Mouse (Mus musculus) lung, adult 18-20 months (tissue): Measurements from ENCODE around the gene Fam53b.
A peak's percentile ranks its signal among the peaks of the same experiment; 100 is the strongest.

Experiments
- DNase-seq, 2 experiments: peaks; one replicate each; pipeline ENCODE4 v3.0.0; 2022; ENCODE audit warnings: mixed read lengths in 2 of 2

Fam53b gene

DNA sequence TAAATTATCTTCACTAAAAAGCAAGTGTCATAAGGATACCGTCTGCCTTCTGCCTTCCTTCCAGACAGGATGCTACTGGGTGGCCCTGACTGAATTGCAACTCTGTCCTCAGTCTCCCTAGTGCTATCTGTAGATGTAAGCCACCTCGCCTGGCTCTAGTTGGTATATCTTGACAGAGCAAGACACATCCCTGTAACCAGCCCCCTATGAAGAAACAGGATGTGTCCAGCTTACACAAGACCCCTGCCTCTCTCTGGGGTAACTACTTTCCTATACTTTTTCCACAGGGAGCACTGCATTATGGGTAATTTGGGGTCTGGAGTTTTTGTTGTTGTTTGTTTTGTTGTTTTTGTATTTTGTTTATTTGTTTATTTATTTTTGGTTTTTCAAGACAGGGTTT, 137.8 kb downstream of the Fam53b start:
- no peak for DNase-seq

DNA sequence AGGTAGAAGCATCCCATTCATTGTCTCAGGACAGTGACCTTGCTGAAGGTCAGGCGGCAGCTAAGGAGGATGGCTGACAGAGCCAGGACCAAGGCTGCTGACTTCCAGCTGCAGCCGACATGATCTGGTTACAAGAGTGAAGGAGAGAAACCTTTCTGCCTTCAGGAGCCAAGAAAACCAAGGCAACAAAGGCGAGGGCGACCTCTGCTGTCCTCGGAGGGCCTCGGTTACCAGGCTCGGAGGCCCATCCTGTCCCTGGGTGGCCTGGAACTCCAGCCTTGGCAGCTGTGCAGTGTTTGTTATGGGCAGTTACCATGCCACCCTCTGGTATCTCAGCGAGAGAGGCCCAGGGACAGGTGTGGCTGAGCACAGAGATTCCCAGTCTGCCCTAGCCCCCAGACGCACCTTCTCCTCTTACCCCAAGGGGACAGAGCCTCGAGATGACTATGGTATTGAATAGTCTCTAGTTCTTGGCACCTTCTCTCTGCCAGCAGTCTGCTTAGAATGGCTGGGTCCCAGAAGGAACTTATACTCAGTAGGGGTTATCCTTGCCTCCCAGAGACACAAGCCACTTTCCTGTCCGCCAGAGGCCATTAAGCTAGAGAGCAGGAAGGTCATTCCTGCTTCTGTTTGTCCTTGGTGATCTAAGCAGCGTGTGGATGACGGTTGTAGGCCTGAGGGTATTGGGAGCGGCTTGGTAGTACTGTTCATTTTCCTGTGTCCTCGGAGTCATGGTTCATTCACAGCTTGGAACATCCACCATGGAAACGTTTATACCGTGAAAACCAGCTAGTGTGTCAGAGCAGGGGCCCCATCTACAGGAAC, 139.5 kb downstream of the Fam53b start:
- DNase-seq = peak; percentile 89 to 92

DNA sequence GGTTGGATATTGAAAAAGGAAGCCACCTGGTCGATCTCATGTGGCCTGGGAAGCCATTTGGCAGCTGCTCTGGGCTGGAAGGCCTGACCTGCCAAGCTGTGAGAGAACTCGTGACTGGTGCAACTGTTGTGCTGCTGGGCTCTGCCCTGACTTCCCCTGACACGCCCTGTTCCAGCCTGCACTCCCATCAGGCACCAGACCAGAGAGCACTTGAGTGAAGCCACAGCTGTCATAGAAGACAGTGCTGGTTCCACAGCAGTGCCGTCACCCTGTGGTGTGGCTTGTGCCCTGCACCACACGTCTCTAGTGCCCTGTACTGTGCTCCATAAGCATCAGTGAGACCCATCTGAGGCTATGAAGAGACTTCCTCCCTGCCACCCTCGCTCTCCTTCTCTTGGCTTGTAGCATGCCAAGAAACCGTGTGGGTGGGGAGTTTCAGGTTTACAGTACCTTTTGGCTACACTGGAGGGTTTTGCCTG, 141.2 kb downstream of the Fam53b start:
- DNase-seq = peak; percentile 84 to 86

GRCm38 (mm10) chr7:132670863-132671165, 142.9 kb downstream of the Fam53b start:
- DNase-seq = peak; percentile 77 to 83

DNA sequence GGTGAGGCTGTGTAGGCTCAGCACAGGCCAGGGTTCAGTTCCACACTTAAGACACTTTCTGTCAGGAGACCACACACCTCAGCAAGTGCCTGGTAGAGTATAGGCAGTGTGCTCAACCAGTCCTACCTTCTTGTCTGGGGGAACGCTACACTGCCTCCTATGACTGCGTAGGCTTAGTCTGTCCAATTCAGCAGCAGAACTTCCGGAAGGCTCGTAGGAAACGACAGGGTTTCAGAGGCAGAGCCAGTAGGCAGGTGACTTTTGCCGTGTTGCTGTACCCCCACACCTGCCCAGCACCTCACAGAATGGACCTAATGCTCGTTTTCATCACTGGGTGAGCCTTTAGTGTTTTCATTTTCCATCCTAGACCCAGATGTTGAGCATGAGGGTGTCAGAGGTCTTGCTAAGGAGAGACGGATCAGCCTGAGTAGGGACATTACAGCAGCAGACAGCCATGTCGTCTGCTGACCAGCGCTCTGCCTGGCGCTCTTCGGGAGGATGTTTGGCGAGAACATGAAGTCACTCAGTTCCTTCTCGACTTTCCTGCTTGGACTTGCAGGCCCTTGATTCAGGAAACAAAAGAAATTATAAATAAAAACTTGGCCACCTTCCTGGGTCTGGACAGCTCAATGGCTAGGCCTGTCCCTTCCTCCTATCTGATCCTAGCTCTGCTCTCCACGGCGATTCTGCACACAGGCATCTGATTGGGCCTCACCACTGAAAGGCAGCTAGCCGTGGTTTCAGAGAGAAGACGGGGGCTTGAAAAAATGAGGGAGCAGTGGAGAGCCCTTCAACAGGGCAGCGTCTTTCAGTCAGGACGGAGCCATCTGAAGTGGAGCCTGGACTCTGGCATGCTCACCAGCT, 143.5 kb downstream of the Fam53b start:
- peak; percentile 63 to 82 for DNase-seq

- peak; percentile 69 to 81 for DNase-seq
These were observed 145.1 kb downstream of the Fam53b start for GRCm38 (mm10) chr7:132668604-132669003.

GRCm38 (mm10) chr7:132666516-132666915, 147.2 kb downstream of the Fam53b start:
- no peak for DNase-seq

GRCm38 (mm10) chr7:132665664-132666382, 147.9 kb downstream of the Fam53b start:
- no peak for DNase-seq

DNA sequence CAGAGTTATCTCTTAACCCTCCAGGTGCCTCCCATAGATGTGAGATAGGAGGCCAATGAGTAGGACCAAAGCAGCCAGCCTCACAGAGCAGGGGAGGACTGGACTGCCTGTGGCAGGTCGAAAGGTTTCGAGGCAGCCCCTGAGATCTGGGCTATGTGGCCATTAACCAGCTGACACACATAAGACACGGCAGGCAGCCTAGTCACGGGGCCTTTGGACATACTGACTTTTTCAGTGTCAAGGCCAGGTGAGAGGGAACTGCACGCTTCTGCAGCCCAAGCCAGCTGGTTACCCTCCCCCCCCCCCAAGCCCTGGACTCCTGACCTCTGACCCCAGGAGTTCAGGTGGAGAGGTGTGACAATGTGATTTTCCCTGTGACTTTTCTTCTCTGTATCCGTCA, 148.9 kb downstream of the Fam53b start:
- no peak for DNase-seq

DNA sequence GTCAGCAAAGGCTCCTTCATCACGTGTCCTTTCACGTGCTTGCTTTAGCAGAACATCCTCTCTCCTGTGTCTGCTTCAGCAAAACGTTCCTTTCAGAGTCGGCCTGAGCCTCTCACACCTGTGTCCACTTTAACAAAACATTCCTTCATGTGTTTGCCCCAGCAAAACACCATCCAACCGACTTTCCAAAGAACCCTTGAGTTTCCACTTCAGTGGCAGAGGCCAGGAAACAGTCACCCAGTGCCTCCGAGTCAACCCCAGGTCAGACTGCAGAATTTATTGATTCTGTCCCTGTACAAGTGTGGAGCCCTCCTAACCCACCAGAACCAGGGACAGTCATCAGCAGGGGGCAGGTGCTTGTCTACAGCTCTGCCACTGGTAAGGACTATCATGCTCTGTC, 150.9 kb downstream of the Fam53b start:
- peak; percentile 72 to 86 for DNase-seq
